Mouse (Mus musculus) mammary gland, adult 2 months (tissue): ENCODE results near the gene Pcbp2. TPM values are rescaled to one million over a fixed set of nuclear protein-coding genes. Genes with fewer than 3 reads are reported as not detected.

ENCODE experiments used
- polyA plus RNA-seq: library from polyadenylated mRNA; depleted of rRNA; stranded (reverse); fragments of >200 nt; gene quantifications from 2 replicates; pipeline ENCODE4 v1.2.3, GENCODE M21; 2012; ENCODE audit warnings: low replicate concordance; rRNA removed

Gene Pcbp2
- polyA plus RNA-seq = 437 and 514 TPM in 2 replicates

GRCm38 (mm10) chr15:102470183-102470604, at the start of gene Pcbp2:
Gene Pcbp2, plus strand, starts transcription at chr15:102470539.

GRCm38 (mm10) chr15:102445146-102445545, 25.2 kb upstream of the Pcbp2 start, which contains the start of gene Amhr2:
Gene Amhr2, plus strand, starts transcription at chr15:102445367.

DNA sequence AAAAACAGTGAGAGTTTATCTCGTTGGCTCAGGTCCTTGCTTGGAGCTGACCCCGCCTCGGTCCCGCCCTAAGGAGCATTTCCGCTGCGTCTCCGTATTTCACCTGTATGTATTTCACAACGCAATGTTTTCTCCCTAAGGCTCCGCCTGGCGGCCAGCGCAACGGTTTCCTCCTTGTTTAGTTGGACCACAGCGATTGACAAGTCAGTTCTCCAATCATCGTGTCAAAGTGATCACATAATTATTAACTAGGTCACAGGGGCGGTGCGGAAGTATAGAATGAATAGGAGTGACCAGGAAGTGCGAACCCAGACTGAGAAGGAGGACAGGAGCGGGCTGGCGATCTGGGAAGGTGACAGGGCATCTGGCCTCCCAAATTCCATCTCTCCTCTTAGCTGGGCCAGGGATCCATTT, 11.4 kb upstream of the Pcbp2 start, which contains the start of gene Prr13:
Gene Prr13, plus strand, starts transcription at position 125 of the 414 bp plus-strand sequence.

GRCm38 (mm10) chr15:102503447-102503846, 33.1 kb downstream of the Pcbp2 start, which contains the start of gene Gm10337:
Gene Gm10337, plus strand, starts transcription at chr15:102503722.

DNA sequence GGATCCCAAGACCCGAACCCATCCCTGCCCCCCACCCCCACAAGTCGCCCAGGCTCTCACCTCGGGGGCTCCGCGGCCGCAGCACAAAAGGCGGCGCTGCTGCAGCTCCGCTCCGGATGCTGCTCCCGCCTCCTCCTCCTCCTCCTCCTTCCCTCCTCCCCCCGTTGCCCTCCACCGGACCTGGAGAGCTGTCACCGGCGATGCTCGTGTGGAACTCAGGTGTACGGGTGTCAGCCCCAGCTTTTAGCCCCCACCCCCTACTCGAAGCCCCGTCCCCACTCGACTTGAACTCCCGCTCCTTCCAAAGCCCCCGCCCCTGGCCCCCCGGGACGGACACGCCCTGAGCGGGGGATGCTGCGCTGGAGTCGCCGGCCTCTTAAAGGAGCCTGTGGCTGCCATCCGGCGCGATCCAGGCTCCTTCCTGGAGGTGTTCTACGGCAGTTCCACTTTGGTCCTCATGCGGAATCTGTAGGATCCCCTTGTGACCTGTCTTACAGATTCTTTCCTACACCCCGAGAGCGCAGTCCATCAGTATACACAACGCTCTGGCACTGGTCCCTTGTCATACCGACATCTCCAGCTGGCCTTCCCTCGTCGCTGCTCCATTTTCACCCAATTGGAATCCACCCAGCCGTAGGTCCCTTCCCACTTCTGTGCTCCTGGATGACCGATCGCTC, 46.5 kb downstream of the Pcbp2 start, which contains the start of gene Map3k12:
Gene Map3k12, minus strand, starts transcription at position 337 of the 677 bp plus-strand sequence.

GRCm38 (mm10) chr15:102517976-102518858, 47.9 kb downstream of the Pcbp2 start, which contains the start of gene Tarbp2:
Gene Tarbp2, plus strand, starts transcription at chr15:102518192.

DNA sequence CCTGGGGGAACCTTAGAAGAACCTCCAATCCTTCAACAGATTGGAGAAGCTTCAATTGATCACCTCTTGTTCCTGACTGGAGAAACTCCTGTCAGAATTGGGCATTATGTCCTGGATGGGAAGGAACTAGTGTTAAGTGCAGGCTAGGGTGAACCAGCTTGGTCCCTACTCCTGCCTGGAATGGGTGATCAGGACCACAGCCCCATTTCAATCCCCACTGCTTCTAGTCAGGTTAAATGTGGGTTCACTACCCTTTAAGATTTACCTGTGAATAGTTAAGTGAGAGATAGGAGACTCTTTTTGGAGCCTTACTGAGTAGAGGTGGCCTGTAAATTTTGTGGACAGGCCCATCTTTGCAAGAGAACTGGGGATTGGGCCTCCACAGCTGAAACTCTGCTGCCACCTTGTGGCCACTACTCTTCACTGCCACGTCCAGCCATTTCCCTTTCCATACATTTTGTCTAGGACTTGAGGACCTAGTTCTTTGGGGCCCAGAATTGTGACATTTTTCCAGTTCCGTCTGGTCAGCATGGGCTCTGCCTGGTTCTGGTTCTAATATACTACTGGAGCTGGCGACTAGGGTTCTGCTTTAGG, 54.6 kb downstream of the Pcbp2 start, which contains the start of gene Npff:
Gene Npff, minus strand, starts transcription at position 51 of the 594 bp plus-strand sequence.

Other genes with a start within 250 kb of the Pcbp2 start
- 54.5 and 78.5 TPM in 2 replicates for gene Itgb7, start 238.6 kb upstream of the Pcbp2 start, polyA plus RNA-seq
- gene Rarg, start 213.0 kb upstream of the Pcbp2 start, polyA plus RNA-seq = 62.7 and 82.3 TPM in 2 replicates
- gene Gm9918, start 200.0 kb upstream of the Pcbp2 start, polyA plus RNA-seq = 0.20 and 0.32 TPM in 2 replicates
- 117 and 134 TPM in 2 replicates for gene Mfsd5, start 191.1 kb upstream of the Pcbp2 start, polyA plus RNA-seq
- 2.8 and 2.9 TPM in 2 replicates for gene Espl1, start 174.3 kb upstream of the Pcbp2 start, polyA plus RNA-seq
- 50.1 and 98.8 TPM in 2 replicates for gene Pfdn5, start 144.4 kb upstream of the Pcbp2 start, polyA plus RNA-seq
- gene Myg1, start 138.8 kb upstream of the Pcbp2 start, polyA plus RNA-seq = 57.4 and 61.0 TPM in 2 replicates
- 47.2 and 52.8 TPM in 2 replicates for gene Aaas, start 119.8 kb upstream of the Pcbp2 start, polyA plus RNA-seq
- gene Sp7, start 103.4 kb upstream of the Pcbp2 start, polyA plus RNA-seq = 0.20 and 0.33 TPM in 2 replicates
- gene Sp1, start 64.4 kb upstream of the Pcbp2 start, polyA plus RNA-seq = 19.4 and 25.9 TPM in 2 replicates
- gene Amhr2, start 25.2 kb upstream of the Pcbp2 start, polyA plus RNA-seq = 3.6 and 6.7 TPM in 2 replicates
- gene Prr13, start 11.5 kb upstream of the Pcbp2 start, polyA plus RNA-seq = 198 and 203 TPM in 2 replicates
- not detected in 2 replicates for gene Gm10337, start 33.2 kb downstream of the Pcbp2 start, polyA plus RNA-seq
- gene Map3k12, start 46.5 kb downstream of the Pcbp2 start, polyA plus RNA-seq = 10.0 and 11.0 TPM in 2 replicates
- 69.0 and 82.6 TPM in 2 replicates for gene Tarbp2, start 47.7 kb downstream of the Pcbp2 start, polyA plus RNA-seq
- 9.0 and 11.3 TPM in 2 replicates for gene Npff, start 54.4 kb downstream of the Pcbp2 start, polyA plus RNA-seq
- gene Gm28047, start 154.5 kb downstream of the Pcbp2 start, polyA plus RNA-seq = 0.29 TPM in 1 of 2 replicates, not detected in the other
- 99.1 and 202 TPM in 2 replicates for gene Atf7, start 154.9 kb downstream of the Pcbp2 start, polyA plus RNA-seq
- 329 and 421 TPM in 2 replicates for gene Atp5g2, start 201.8 kb downstream of the Pcbp2 start, polyA plus RNA-seq